In genomic region chr2:132575759-132576439, GRCm38 (mm10) we compare ENCODE assay signal across 8 mouse cellular contexts. TPM values are rescaled to one million over a fixed set of nuclear protein-coding genes. Genes with fewer than 3 reads are reported as not detected.
A peak's percentile ranks its signal among the peaks of the same experiment; 100 is the strongest.
DNase-seq lines count a peak whose midpoint lies in the region; ATAC-seq and TF ChIP-seq lines count a peak whose summit lies in the region.

No protein-coding gene starts in this region.

- peak overlapping the region; percentile 41 for H3K4me3 ChIP-seq in lung, adult 2 months (replicated peaks; ENCODE audit: extremely low read depth, low read depth, low read length)

- TF ChIP-seq POLR2A in lung, adult 2 months (IDR thresholded peaks at IDR 0.05; ENCODE audit: borderline replicate concordance, extremely low read depth, low read depth, low read length): no peak

- peak; percentile 66 for DNase-seq in adrenal gland, adult 2 months
- DNase-seq in adrenal gland, adult 8-10 months: no peak
- DNase-seq in cerebellum, adult 18-20 months: peak; percentile 67 to 73
- DNase-seq in gastrocnemius, postnatal 25 days: peak; percentile 66
- DNase-seq in kidney, adult 18-20 months: peak; percentile 65
- peak; percentile 51 for DNase-seq in lung, adult 2 months
- DNase-seq in right cerebral cortex, postnatal 4 days: peak; percentile 27

- no peak for TF ChIP-seq CTCF in lung, adult 2 months (IDR thresholded peaks at IDR 0.05; ENCODE audit: insufficient read depth, low read length)

- ATAC-seq in granulocyte monocyte progenitor cell, adult 5-6 weeks (replicated peaks; ENCODE audit: poor library complexity, severe bottlenecking): no peak

- peaks cover 8% of the 10 kb centered on the region for H3K4me1 ChIP-seq in lung, adult 2 months (ENCODE audit: control insufficient read depth, insufficient read depth, low read length)

- 44% methylated on average over 11 of the region's 11 CpGs for WGBS in lung, adult 2 months

RNA-seq across cellular contexts. Expression of gene Gpcpd1, which starts 11.6 kb away (rescaled TPM):
- 10 to 100 TPM; 18.6 to 41.7 TPM for total RNA-seq in adrenal gland, adult 2 months (2021)
- 1.3 and 2.1 TPM in 2 replicates for polyA plus RNA-seq in adrenal gland, adult 2 months (2012; rRNA removed)
- 10 to 100 TPM; 19.5 to 61.3 (median 25.4) TPM for total RNA-seq in adrenal gland, adult 8-10 months (2022)
- total RNA-seq in gastrocnemius, postnatal 25 days (2021): 100 to 1,000 TPM; 110 to 147 TPM
- polyA plus RNA-seq in lung, adult 2 months (2012; rRNA removed): 7.2 and 12.4 TPM in 2 replicates
- total RNA-seq in granulocyte monocyte progenitor cell, adult 5-6 weeks (2014; fragmentation: Nextera tagmentation): 19.9 and 26.1 TPM in 2 replicates
- total RNA-seq in granulocyte monocyte progenitor cell, adult 5-6 weeks (2017): 24.4 and 24.5 TPM in 2 replicates
